Mouse (Mus musculus): ENCODE results near the gene Tfip11. TPM values are rescaled to one million over a fixed set of nuclear protein-coding genes. Genes with fewer than 3 reads are reported as not detected.

Tfip11 gene
- total and polyA plus RNA-seq, 3 experiments, result 16.0 to 19.4 (median 17.6) TPM

DNA sequence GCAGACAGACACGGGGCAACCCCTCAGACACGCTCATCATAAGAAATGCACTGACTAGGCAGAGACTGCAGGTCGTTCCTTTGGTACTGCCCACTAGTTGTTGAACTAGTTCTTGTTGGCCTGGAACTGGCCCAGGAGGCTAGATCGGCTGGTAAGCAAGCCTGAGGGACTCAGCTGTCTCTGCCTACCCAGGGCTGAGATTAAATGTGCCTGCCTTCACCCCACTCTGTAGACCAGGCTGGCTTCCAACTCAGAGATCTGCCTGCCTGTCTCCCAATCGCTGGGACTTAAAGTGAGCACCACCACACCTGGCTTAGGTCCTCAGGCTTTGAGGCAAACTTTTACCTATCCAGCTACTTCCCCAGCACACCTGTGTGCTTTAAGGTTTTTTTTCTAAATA lies 5.8 kb upstream of the Tfip11 start:
- DNase-seq, result no peak
- 65% methylated on average over 5 of the region's 5 CpGs for WGBS
- Histone ChIP-seq H3K36me3 (ENCODE audit: control insufficient read depth, insufficient read depth, low read length) (no peaks in the 10 kb centered on the region), H3K79me2 (replicated peaks; ENCODE audit: control insufficient read depth, insufficient read depth, low read length) (no peaks in the 10 kb centered on the region), H3K27me3 (ENCODE audit: control insufficient read depth, insufficient read depth, low read length) (no peaks in the 10 kb centered on the region), H3K9ac (ENCODE audit: low read depth, low read length) (no peak overlapping the region), H3K27ac (no peak overlapping the region), H3K4me1 (ENCODE audit: control insufficient read depth, insufficient read depth, low read length) (peaks cover 10% of the 10 kb centered on the region), H3K4me3 (no peak overlapping the region)
- intact Hi-C loops (cut with DNase I), result no loop called here
- no peak for TF ChIP-seq POLR2A (IDR thresholded peaks at IDR 0.05; ENCODE audit: insufficient read depth, low read depth, low read length)
- no peak for TF ChIP-seq EP300 (IDR thresholded peaks at IDR 0.05; ENCODE audit: insufficient read depth, low read depth, low read length)
- no peak for TF ChIP-seq CTCF (IDR thresholded peaks at IDR 0.05)

GRCm38 (mm10) chr5:112320936-112321335 lies 5.2 kb upstream of the Tfip11 start:
- peaks cover 11% of the 10 kb centered on the region for H3K4me1 ChIP-seq (ENCODE audit: control insufficient read depth, insufficient read depth, low read length)
- no peaks in the 10 kb centered on the region for H3K79me2 ChIP-seq (replicated peaks; ENCODE audit: control insufficient read depth, insufficient read depth, low read length)
- intact Hi-C loops (cut with DNase I), result no loop called here
- H3K4me3 ChIP-seq, result no peak overlapping the region
- TF ChIP-seq CTCF (IDR thresholded peaks at IDR 0.05) (no peak), EP300 (IDR thresholded peaks at IDR 0.05; ENCODE audit: insufficient read depth, low read depth, low read length) (no peak), POLR2A (IDR thresholded peaks at IDR 0.05; ENCODE audit: insufficient read depth, low read depth, low read length) (no peak)
- no peak overlapping the region for H3K9ac ChIP-seq (ENCODE audit: low read depth, low read length)
- WGBS, result 7% methylated on average over 6 of the region's 6 CpGs
- H3K27me3 ChIP-seq (ENCODE audit: control insufficient read depth, insufficient read depth, low read length), result no peaks in the 10 kb centered on the region
- H3K27ac ChIP-seq, result 0 out of 2 replicates have a peak overlapping the region, but pooled peaks have one; percentile 15
- H3K36me3 ChIP-seq (ENCODE audit: control insufficient read depth, insufficient read depth, low read length), result no peaks in the 10 kb centered on the region
- no peak for DNase-seq

- no peak overlapping the region for H3K9ac ChIP-seq (ENCODE audit: low read depth, low read length)
- intact Hi-C loops (cut with DNase I), result no loop called here
- DNase-seq, result no peak
- WGBS, result 74% methylated on average over 4 of the region's 4 CpGs
- H3K79me2 ChIP-seq (replicated peaks; ENCODE audit: control insufficient read depth, insufficient read depth, low read length), result peaks cover 1% of the 10 kb centered on the region; the same call in 1 of the 2 replicates
- H3K4me3 ChIP-seq, result no peak overlapping the region
- no peak overlapping the region for H3K27ac ChIP-seq
- H3K27me3 ChIP-seq (ENCODE audit: control insufficient read depth, insufficient read depth, low read length), result no peaks in the 10 kb centered on the region
- TF ChIP-seq POLR2A (IDR thresholded peaks at IDR 0.05; ENCODE audit: insufficient read depth, low read depth, low read length) (no peak), CTCF (IDR thresholded peaks at IDR 0.05) (no peak), EP300 (IDR thresholded peaks at IDR 0.05; ENCODE audit: insufficient read depth, low read depth, low read length) (no peak)
- no peaks in the 10 kb centered on the region for H3K36me3 ChIP-seq (ENCODE audit: control insufficient read depth, insufficient read depth, low read length)
- peaks cover 11% of the 10 kb centered on the region for H3K4me1 ChIP-seq (ENCODE audit: control insufficient read depth, insufficient read depth, low read length)
These were observed 4.8 kb upstream of the Tfip11 start for GRCm38 (mm10) chr5:112321376-112321775.

DNA sequence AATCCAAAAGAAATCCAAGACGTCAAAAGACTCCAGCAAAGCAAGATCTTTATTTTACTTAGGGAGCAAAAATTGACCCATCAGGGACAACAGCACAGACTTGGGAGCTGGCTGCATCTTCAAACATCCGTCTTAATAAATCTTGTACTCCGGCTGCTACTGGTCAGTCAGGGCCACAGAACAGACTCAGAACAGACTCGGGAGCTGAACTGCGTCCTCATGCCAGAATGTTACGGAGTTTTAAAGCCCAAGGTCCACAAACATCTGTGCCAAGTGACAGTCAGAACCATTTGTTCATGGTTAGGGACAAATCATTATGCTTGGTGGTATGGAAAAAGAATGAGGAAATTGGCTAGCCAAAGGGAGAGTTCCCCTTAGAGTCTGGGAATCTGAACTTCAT lies 2.9 kb upstream of the Tfip11 start:
- Histone ChIP-seq H3K27me3 (ENCODE audit: control insufficient read depth, insufficient read depth, low read length) (no peaks in the 10 kb centered on the region), H3K36me3 (ENCODE audit: control insufficient read depth, insufficient read depth, low read length) (no peaks in the 10 kb centered on the region), H3K79me2 (replicated peaks; ENCODE audit: control insufficient read depth, insufficient read depth, low read length) (peaks cover 4% of the 10 kb centered on the region; the same call in 1 of the 2 replicates), H3K27ac (no peak overlapping the region), H3K4me3 (no peak overlapping the region), H3K4me1 (ENCODE audit: control insufficient read depth, insufficient read depth, low read length) (peaks cover 10% of the 10 kb centered on the region), H3K9ac (ENCODE audit: low read depth, low read length) (no peak overlapping the region)
- no peak for DNase-seq
- 89% methylated on average over 6 of the region's 6 CpGs for WGBS
- intact Hi-C loops (cut with DNase I), result no loop called here
- TF ChIP-seq CTCF (IDR thresholded peaks at IDR 0.05), result no peak
- no peak for TF ChIP-seq EP300 (IDR thresholded peaks at IDR 0.05; ENCODE audit: insufficient read depth, low read depth, low read length)
- TF ChIP-seq POLR2A (IDR thresholded peaks at IDR 0.05; ENCODE audit: insufficient read depth, low read depth, low read length), result no peak

DNA sequence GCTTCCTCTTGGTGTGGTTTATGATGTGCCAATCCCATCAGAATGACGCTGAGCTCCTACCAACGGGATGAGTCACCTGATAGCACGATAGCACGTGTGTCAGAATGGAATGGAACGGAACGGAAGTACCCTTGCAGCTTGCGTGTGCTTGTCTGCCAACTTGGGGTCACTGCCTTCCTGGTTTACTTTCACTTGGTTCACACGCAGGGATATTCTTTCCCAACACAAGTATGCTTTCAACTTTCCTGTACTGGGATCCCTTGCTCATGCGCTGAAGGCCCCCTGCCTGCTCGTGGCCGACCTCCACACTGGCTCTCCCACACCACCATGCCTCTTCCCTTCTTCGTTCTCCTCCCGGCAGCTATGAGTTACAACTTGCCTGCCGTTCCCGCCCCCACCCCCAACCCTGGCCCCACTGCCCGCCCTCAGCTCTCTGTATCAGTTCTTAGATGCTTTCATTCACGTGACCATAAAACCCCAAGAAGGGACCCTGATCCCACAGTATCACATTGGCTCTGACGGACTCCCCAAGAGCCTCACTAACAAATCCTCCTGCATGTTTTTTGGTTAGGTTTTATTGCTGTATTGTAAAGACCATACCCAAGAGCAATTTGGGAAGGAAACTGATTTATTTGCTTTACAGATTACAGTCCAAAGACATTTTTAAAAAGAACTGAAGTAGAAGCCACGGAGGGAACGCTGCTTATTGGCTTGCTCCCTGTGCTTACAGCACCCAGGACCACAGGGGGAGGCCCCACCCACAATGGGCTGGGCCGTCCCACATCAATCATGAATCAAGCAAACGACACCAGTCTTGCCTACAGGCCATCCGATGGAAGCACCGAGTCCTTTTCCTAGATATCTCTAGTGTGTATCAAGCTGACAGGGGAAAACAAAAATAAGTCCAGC lies 1.3 kb upstream of the Tfip11 start:
- intact Hi-C loops (cut with DNase I), result no loop called here
- peak overlapping the region; percentile 15 for H3K27ac ChIP-seq
- H3K9ac ChIP-seq (ENCODE audit: low read depth, low read length), result no peak overlapping the region
- peak; percentile 53 to 70 for DNase-seq
- H3K4me1 ChIP-seq (ENCODE audit: control insufficient read depth, insufficient read depth, low read length), result peaks cover 10% of the 10 kb centered on the region
- peaks cover 4% of the 10 kb centered on the region; the same call in 1 of the 2 replicates for H3K79me2 ChIP-seq (replicated peaks; ENCODE audit: control insufficient read depth, insufficient read depth, low read length)
- WGBS, result 15% methylated on average over 24 of the region's 24 CpGs
- H3K36me3 ChIP-seq (ENCODE audit: control insufficient read depth, insufficient read depth, low read length), result no peaks in the 10 kb centered on the region
- H3K27me3 ChIP-seq (ENCODE audit: control insufficient read depth, insufficient read depth, low read length), result no peaks in the 10 kb centered on the region
- no peak for TF ChIP-seq EP300 (IDR thresholded peaks at IDR 0.05; ENCODE audit: insufficient read depth, low read depth, low read length)
- no peak for TF ChIP-seq CTCF (IDR thresholded peaks at IDR 0.05)
- peak; percentile 44 for TF ChIP-seq POLR2A (IDR thresholded peaks at IDR 0.05; ENCODE audit: insufficient read depth, low read depth, low read length)
- peak overlapping the region; percentile 19; the same call in 1 of the 2 replicates for H3K4me3 ChIP-seq

Measured in heart, adult 2 months (tissue).